Mouse (Mus musculus) thymus, adult 2 months (tissue): ENCODE measurements around the gene Serpinb1b. TPM values are rescaled to one million over a fixed set of nuclear protein-coding genes. Genes with fewer than 3 reads are reported as not detected.

Experiments used
- DNase-seq: peaks from one replicate; pipeline ENCODE4 v3.0.0; 2021
- H3K27ac ChIP-seq: fragments of 200-500 bp; 2 replicates; pipeline ENCODE4 v1.5.1; 2012; ENCODE audit warnings: low read length, control low read depth; ENCODE audit not compliant: control insufficient read depth, insufficient read depth
- H3K27me3 ChIP-seq: fragments of 200-500 bp; 2 replicates; pipeline ENCODE4 v1.6.1; 2012; ENCODE audit warnings: mild to moderate bottlenecking, low read length, moderate library complexity, mixed read lengths; ENCODE audit not compliant: control insufficient read depth, insufficient read depth
- H3K36me3 ChIP-seq: fragments of 200-500 bp; 2 replicates; pipeline ENCODE4 v1.6.1; 2012; ENCODE audit warnings: mild to moderate bottlenecking, low read length, moderate library complexity; ENCODE audit not compliant: control insufficient read depth, insufficient read depth
- H3K4me1 ChIP-seq: fragments of 200-500 bp; replicated peaks from 2 replicates; pipeline ENCODE4 v1.6.1; 2012; ENCODE audit warnings: low read length; ENCODE audit not compliant: control insufficient read depth, insufficient read depth
- H3K4me3 ChIP-seq: fragments of 200-500 bp; 2 replicates; pipeline ENCODE4 v1.5.1; 2012; ENCODE audit warnings: mild to moderate bottlenecking, low read length, control low read depth, moderate library complexity; ENCODE audit not compliant: control insufficient read depth, insufficient read depth
- CTCF ChIP-seq: fragments of 200-500 bp; IDR thresholded peaks from 2 replicates; pipeline ENCODE4 v1.5.1; 2012; ENCODE audit warnings: mild to moderate bottlenecking, control low read depth, low read length, moderate library complexity, borderline replicate concordance; ENCODE audit not compliant: control insufficient read depth, poor library complexity, insufficient read depth; ENCODE audit errors: extremely low read depth
- POLR2A ChIP-seq: fragments of 200-500 bp; IDR thresholded peaks from 2 replicates; pipeline ENCODE4 v1.6.1; 2012; ENCODE audit warnings: mild to moderate bottlenecking, low read length, control low read depth, moderate library complexity; ENCODE audit not compliant: control insufficient read depth, poor library complexity, insufficient read depth; ENCODE audit errors: extremely low read depth
- WGBS: fragments of 180-500 bp; shearing (Covaris S2); methylation state at CpG from one replicate; pipeline ENCODE4 v1.1.7; 2018; 5-methylcytosine and 5-hydroxymethylcytosine counted together
- polyA plus RNA-seq: library from polyadenylated mRNA; depleted of rRNA; stranded (reverse); fragments of >200 nt; gene quantifications from 2 replicates; pipeline ENCODE4 v1.2.3, GENCODE M21; 2012

Gene Serpinb1b
- polyA plus RNA-seq, 1 experiment = 0.22 TPM

GRCm38 (mm10) chr13:33051697-33052096 is 26.7 kb upstream of the Serpinb1b start:
- TF ChIP-seq POLR2A = no peak
- TF ChIP-seq CTCF = no peak
- Histone ChIP-seq H3K27me3 (no peaks in the 10 kb centered on the region), H3K4me1 (peaks cover 4% of the 10 kb centered on the region; the same call in 1 of the 2 replicates), H3K27ac (no peak overlapping the region), H3K36me3 (no peaks in the 10 kb centered on the region), H3K4me3 (no peak overlapping the region)
- 78% methylated on average over 3 of the region's 3 CpGs for WGBS
- no peak for DNase-seq

- TF ChIP-seq POLR2A (no peak), CTCF (no peak)
- WGBS = 95% methylated on average over 1 of the region's 1 CpGs
- H3K36me3 ChIP-seq = no peaks in the 10 kb centered on the region
- no peaks in the 10 kb centered on the region for H3K4me1 ChIP-seq
- no peak for DNase-seq
- H3K27ac ChIP-seq = no peak overlapping the region
- H3K27me3 ChIP-seq = no peaks in the 10 kb centered on the region
- H3K4me3 ChIP-seq = no peak overlapping the region
Observed at GRCm38 (mm10) chr13:33063048-33063447, 15.3 kb upstream of the Serpinb1b start.

GRCm38 (mm10) chr13:33067387-33067977 is 10.9 kb upstream of the Serpinb1b start:
- no peaks in the 10 kb centered on the region for H3K27me3 ChIP-seq

GRCm38 (mm10) chr13:33068164-33068563 is 10.2 kb upstream of the Serpinb1b start:
- DNase-seq = no peak
- TF ChIP-seq POLR2A (no peak), CTCF (no peak)
- H3K4me3 ChIP-seq = no peak overlapping the region
- no peaks in the 10 kb centered on the region for H3K27me3 ChIP-seq
- H3K36me3 ChIP-seq = no peaks in the 10 kb centered on the region
- H3K27ac ChIP-seq = no peak overlapping the region
- no peaks in the 10 kb centered on the region for H3K4me1 ChIP-seq
- whole genome bisulfite sequencing = 83% methylated on average over 3 of the region's 3 CpGs

More at GRCm38 (mm10) chr13:33067387-33067977, 10.9 kb upstream of the Serpinb1b start:
- H3K36me3 ChIP-seq = no peaks in the 10 kb centered on the region
- TF ChIP-seq CTCF (no peak), POLR2A (no peak)
- DNase-seq = no peak
- no peaks in the 10 kb centered on the region for H3K4me1 ChIP-seq
- H3K4me3 ChIP-seq = no peak overlapping the region
- WGBS = 10% methylated on average over 1 of the region's 1 CpGs
- no peak overlapping the region for H3K27ac ChIP-seq

GRCm38 (mm10) chr13:33071776-33072175 is 6.6 kb upstream of the Serpinb1b start:
- H3K4me3 ChIP-seq = no peak overlapping the region
- DNase-seq = no peak
- no peak for TF ChIP-seq POLR2A
- TF ChIP-seq CTCF = no peak
- H3K27me3 ChIP-seq = no peaks in the 10 kb centered on the region
- no peak overlapping the region for H3K27ac ChIP-seq
- no peaks in the 10 kb centered on the region for H3K4me1 ChIP-seq
- H3K36me3 ChIP-seq = no peaks in the 10 kb centered on the region
- 70% methylated on average over 5 of the region's 5 CpGs for WGBS

- Histone ChIP-seq H3K27ac (no peak overlapping the region), H3K27me3 (no peaks in the 10 kb centered on the region), H3K4me1 (no peaks in the 10 kb centered on the region), H3K36me3 (no peaks in the 10 kb centered on the region), H3K4me3 (no peak overlapping the region)
- DNase-seq = peak; percentile 36
- no peak for TF ChIP-seq POLR2A
- TF ChIP-seq CTCF = no peak
Observed at GRCm38 (mm10) chr13:33074029-33074428, 4.3 kb upstream of the Serpinb1b start.

- no peak overlapping the region for H3K27ac ChIP-seq
- no peaks in the 10 kb centered on the region for H3K27me3 ChIP-seq
- H3K4me1 ChIP-seq = no peaks in the 10 kb centered on the region
- H3K4me3 ChIP-seq = no peak overlapping the region
- no peak for TF ChIP-seq POLR2A
- no peak for TF ChIP-seq CTCF
- 53% methylated on average over 3 of the region's 3 CpGs for WGBS
- DNase-seq = no peak
- no peaks in the 10 kb centered on the region for H3K36me3 ChIP-seq
Observed at GRCm38 (mm10) chr13:33076247-33076646, 2.1 kb upstream of the Serpinb1b start.

DNA sequence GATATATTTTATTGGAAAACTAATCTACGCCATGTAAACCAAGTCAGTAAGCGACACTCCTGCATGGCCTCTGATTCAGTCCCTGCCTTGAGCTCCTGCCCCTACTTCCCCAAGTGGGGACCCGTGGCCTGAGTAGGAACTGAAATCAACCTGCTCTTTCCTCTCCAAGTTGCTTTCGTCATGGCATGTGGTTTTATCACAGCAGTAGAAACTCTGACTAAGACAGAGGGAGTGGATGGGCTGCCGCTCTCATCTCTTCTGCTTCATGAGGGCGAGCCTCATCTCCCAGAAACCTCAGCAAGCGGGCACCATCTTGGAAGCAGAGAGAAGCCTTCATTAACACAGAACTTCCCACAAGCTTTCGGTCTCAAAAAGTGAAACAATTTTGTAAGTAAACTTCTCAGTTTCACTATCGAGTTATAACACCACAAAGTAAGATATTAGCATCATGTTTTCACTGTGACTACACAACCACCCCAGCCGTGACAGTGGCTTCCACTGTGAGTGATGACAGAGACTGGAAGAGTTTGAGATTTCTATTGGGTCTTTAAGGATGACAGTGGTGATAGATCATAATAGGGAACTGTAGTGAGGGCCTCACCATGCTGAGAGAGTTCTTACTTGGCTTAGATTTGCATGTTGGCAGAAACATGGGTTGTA is 1.2 kb upstream of the Serpinb1b start:
- DNase-seq = no peak
- no peak for TF ChIP-seq POLR2A
- no peak for TF ChIP-seq CTCF
- Histone ChIP-seq H3K27ac (no peak overlapping the region), H3K4me3 (no peak overlapping the region), H3K36me3 (no peaks in the 10 kb centered on the region), H3K27me3 (no peaks in the 10 kb centered on the region), H3K4me1 (no peaks in the 10 kb centered on the region)
- WGBS = 65% methylated on average over 10 of the region's 10 CpGs
